Mouse (Mus musculus) liver, embryonic 14.5 days (tissue): Measurements from ENCODE around the gene Llgl2. TPM values are rescaled to one million over a fixed set of nuclear protein-coding genes. Genes with fewer than 3 reads are reported as not detected.

ENCODE experiments used
- ATAC-seq: fragments of 200-750 bp; cut with Nextera tagmentation; 2 replicates; pipeline ENCODE4 v1.8.0; 2017; ENCODE audit warnings: moderate number of reproducible peaks, mild to moderate bottlenecking, moderate library complexity; ENCODE audit not compliant: insufficient read depth
- DNase-seq, 3 experiments: peaks; one replicate each; pipeline ENCODE4 v3.0.0-alpha.2; 2012 to 2013; ENCODE audit warnings: low read depth in 3 of 3, low spot score in 3 of 3
- H3K27ac ChIP-seq: fragments of 300-500 bp; sonication (generic); 2 replicates; pipeline ENCODE4 v1.5.1; 2014; ENCODE audit warnings: moderate library complexity, mild to moderate bottlenecking, control low read depth, inconsistent platforms
- H3K27me3 ChIP-seq: fragments of 300-500 bp; sonication (generic); 2 replicates; pipeline ENCODE4 v1.6.1; 2014; ENCODE audit warnings: mild to moderate bottlenecking, low read length, moderate library complexity; ENCODE audit not compliant: control insufficient read depth, insufficient read depth
- H3K36me3 ChIP-seq: fragments of 300-500 bp; sonication (generic); replicated peaks from 2 replicates; pipeline ENCODE4 v1.6.1; 2014; ENCODE audit warnings: low read depth; ENCODE audit not compliant: control insufficient read depth, insufficient read depth
- H3K4me1 ChIP-seq, 2 experiments: fragments of 200-500 bp in 1 of 2; fragments of 300-500 bp in 1 of 2; sonication (generic) in 1 of 2; replicated peaks; 2 replicates each; pipeline ENCODE4 v1.6.1; 2012 to 2014; ENCODE audit warnings: antibody characterized with exemption in 1 of 2, inconsistent platforms in 1 of 2, low read length in 1 of 2; ENCODE audit not compliant: control insufficient read depth in 2 of 2, insufficient read depth in 2 of 2
- H3K4me2 ChIP-seq: fragments of 300-500 bp; sonication (generic); 2 replicates; pipeline ENCODE4 v1.6.1; 2014; ENCODE audit warnings: low read depth, mild to moderate bottlenecking, control low read depth, moderate library complexity
- H3K4me3 ChIP-seq, 2 experiments: fragments of 200-500 bp in 1 of 2; fragments of 300-500 bp in 1 of 2; sonication (generic) in 1 of 2; 2 replicates each; pipeline ENCODE4 v1.5.1; 2012 to 2014; ENCODE audit warnings: low read depth in 2 of 2, low read length in 2 of 2, mild to moderate bottlenecking in 2 of 2, control low read depth in 1 of 2, inconsistent platforms in 1 of 2, moderate library complexity in 1 of 2; ENCODE audit not compliant: insufficient read depth in 1 of 2
- H3K9ac ChIP-seq: fragments of 300-500 bp; sonication (generic); replicated peaks from 2 replicates; pipeline ENCODE4 v1.6.1; 2014; ENCODE audit warnings: mild to moderate bottlenecking, control low read depth, moderate library complexity
- H3K9me3 ChIP-seq: fragments of 300-500 bp; sonication (generic); 2 replicates; pipeline ENCODE4 v1.6.1; 2016; ENCODE audit warnings: low read length, mixed read lengths; ENCODE audit not compliant: control insufficient read depth
- CTCF ChIP-seq: IDR thresholded peaks from 2 replicates; pipeline ENCODE4 v1.5.1; 2016; ENCODE audit warnings: antibody characterized with exemption, low read depth, control low read depth
- EP300 ChIP-seq: IDR thresholded peaks from 2 replicates; pipeline ENCODE4 v1.6.1; 2016; ENCODE audit warnings: antibody characterized with exemption, low read depth
- WGBS: fragments of 180-500 bp; shearing (Covaris S2); extraction: QIAGEN DNeasy Blood & Tissue Kit; methylation state at CpG from one replicate; pipeline ENCODE4 v1.1.7; 2014; ENCODE audit not compliant: insufficient replicate concordance; 5-methylcytosine and 5-hydroxymethylcytosine counted together
- polyA plus RNA-seq, 2 experiments: library from polyadenylated mRNA; depleted of rRNA in 1 of 2; stranded (reverse) in 1 of 2; unstranded in 1 of 2; fragments of >200 nt; fragmentation: Nextera tagmentation in 1 of 2; extraction: Ambion mirVana in 1 of 2; gene quantifications; 2 replicates each; pipeline versions ENCODE4 v1.2.1 to v1.2.3; 2012 to 2014

Gene Llgl2
- polyA plus RNA-seq, 2 experiments: 7.5 to 10.5 TPM

GRCm38 (mm10) chr11:115876438-115876837 lies 52.6 kb downstream of the Llgl2 start:
- H3K36me3 ChIP-seq: no peaks in the 10 kb centered on the region

DNA sequence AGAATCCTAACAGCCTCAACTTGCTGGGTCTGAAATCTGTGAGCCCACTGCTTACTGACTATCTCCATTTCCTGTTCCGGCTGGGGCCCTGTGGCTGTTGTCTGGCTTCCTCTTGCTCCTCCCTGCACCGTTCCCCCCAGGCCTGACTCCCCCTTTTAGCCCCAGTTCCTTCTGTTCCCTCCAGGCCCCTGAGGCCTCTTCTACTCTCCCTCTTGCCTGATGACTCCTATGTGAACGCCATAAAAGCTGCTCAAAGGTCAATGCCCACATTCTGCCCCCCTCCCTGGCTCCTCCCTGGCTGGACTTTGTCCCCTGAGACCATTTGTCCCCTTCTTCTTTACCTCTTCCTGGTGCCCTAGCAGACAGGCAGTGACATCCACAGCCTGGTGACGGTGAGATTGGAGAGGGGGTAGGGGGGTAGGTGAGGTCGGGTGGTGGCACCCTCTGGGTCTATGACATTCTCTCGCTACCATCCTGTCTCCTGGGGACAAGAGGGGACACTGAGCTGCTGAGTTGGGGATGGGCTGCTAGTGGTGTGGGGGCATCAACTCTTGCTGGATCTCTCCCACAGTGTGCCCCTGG lies 53.4 kb downstream of the Llgl2 start:
- ATAC-seq (no peak), DNase-seq (no peak)
- WGBS: 32% methylated on average over 6 of the region's 6 CpGs
- Histone ChIP-seq H3K36me3 (no peaks in the 10 kb centered on the region), H3K27ac (no peak overlapping the region), H3K9ac (no peak overlapping the region), H3K4me2 (no peak overlapping the region), H3K4me1 (peaks cover 0 to 9% of the 10 kb centered on the region in 2 experiments; a peak in 2 of 4 replicates), H3K4me3 (no peak overlapping the region), H3K27me3 (no peaks in the 10 kb centered on the region), H3K9me3 (no peaks in the 10 kb centered on the region)
- no peak for TF ChIP-seq CTCF
- TF ChIP-seq EP300: no peak

More at GRCm38 (mm10) chr11:115876438-115876837, 52.6 kb downstream of the Llgl2 start:
- Histone ChIP-seq H3K27me3 (no peaks in the 10 kb centered on the region), H3K9me3 (no peaks in the 10 kb centered on the region), H3K9ac (no peak overlapping the region), H3K4me1 (peaks cover 0 to 14% of the 10 kb centered on the region in 2 experiments; a peak in 2 of 4 replicates), H3K4me2 (no peak overlapping the region), H3K27ac (no peak overlapping the region), H3K4me3 (no peak overlapping the region)
- DNase-seq: no peak
- TF ChIP-seq EP300 (no peak), CTCF (peak; percentile 44)
- ATAC-seq: no peak
- 61% methylated on average over 5 of the region's 5 CpGs for WGBS

- no peaks in the 10 kb centered on the region for H3K36me3 ChIP-seq
- no peak for ATAC-seq
- no peak for TF ChIP-seq EP300
- no peak for TF ChIP-seq CTCF
- no peaks in the 10 kb centered on the region for H3K27me3 ChIP-seq
- H3K9ac ChIP-seq: no peak overlapping the region
- H3K27ac ChIP-seq: no peak overlapping the region
- 67% methylated on average over 8 of the region's 8 CpGs for WGBS
- H3K4me2 ChIP-seq: no peak overlapping the region
- no peak overlapping the region for H3K4me3 ChIP-seq
- no peak for DNase-seq
- H3K4me1 ChIP-seq: peaks cover 0 to 5% of the 10 kb centered on the region in 2 experiments; a peak in 2 of 4 replicates
- H3K9me3 ChIP-seq: no peaks in the 10 kb centered on the region
Observed at GRCm38 (mm10) chr11:115878071-115878470, 54.2 kb downstream of the Llgl2 start.

DNA sequence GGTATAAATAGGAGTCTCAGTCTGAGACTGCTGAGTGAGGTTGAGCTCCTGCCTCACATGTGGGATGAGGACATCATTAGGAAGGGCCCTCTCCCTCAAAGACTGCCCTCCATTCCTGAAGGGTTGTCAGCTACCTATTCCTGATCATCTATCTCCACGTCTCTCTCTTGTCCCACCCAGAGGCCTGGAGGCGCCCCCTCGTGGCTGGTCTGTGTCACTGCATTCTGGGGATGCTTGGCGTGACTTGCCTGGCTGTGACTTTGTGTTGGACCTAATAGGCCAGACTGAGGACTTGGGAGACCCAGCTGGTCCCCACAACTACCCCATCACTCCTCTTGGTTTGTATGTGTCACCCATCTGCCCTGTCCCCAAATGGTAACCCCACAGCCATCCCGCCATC lies 57.2 kb downstream of the Llgl2 start:
- ATAC-seq: no peak
- peak in 1 of 3 experiments; percentile 45 for DNase-seq
- WGBS: 21% methylated on average over 5 of the region's 5 CpGs

GRCm38 (mm10) chr11:115883251-115883650 lies 59.4 kb downstream of the Llgl2 start:
- WGBS: 37% methylated on average over 17 of the region's 17 CpGs
- H3K4me3 ChIP-seq: no peak overlapping the region
- TF ChIP-seq CTCF (no peak), EP300 (no peak)
- no peak overlapping the region for H3K27ac ChIP-seq
- DNase-seq (no peak), ATAC-seq (no peak)
- H3K9ac ChIP-seq: no peak overlapping the region
- no peak overlapping the region for H3K4me2 ChIP-seq
- H3K27me3 ChIP-seq: no peaks in the 10 kb centered on the region
- H3K9me3 ChIP-seq: no peaks in the 10 kb centered on the region
- H3K36me3 ChIP-seq: no peaks in the 10 kb centered on the region
- H3K4me1 ChIP-seq: no peaks in the 10 kb centered on the region

More for the DNA sequence above, 57.2 kb downstream of the Llgl2 start:
- no peak overlapping the region for H3K4me2 ChIP-seq
- no peak overlapping the region for H3K27ac ChIP-seq
- H3K36me3 ChIP-seq: no peaks in the 10 kb centered on the region
- TF ChIP-seq EP300 (no peak), CTCF (peak; percentile 98)
- no peaks in the 10 kb centered on the region for H3K9me3 ChIP-seq
- no peak overlapping the region for H3K4me3 ChIP-seq
- H3K27me3 ChIP-seq: no peaks in the 10 kb centered on the region
- peaks cover 0 to 5% of the 10 kb centered on the region in 2 experiments; a peak in 2 of 4 replicates for H3K4me1 ChIP-seq
- no peak overlapping the region for H3K9ac ChIP-seq
